Mouse (Mus musculus) hindbrain, embryonic 10.5 days (tissue): Measurements from ENCODE around the gene Lama1. TPM values are rescaled to one million over a fixed set of nuclear protein-coding genes. Genes with fewer than 3 reads are reported as not detected.
"Not testable (repeated sequence)": the region's sequence is repeated elsewhere in the genome, so short reads cannot be mapped to it uniquely, and the experiment has no call there.

ENCODE experiments used
- DNase-seq: peaks from one replicate; pipeline ENCODE4 v3.0.0-alpha.2; 2017; ENCODE audit warnings: low spot score
- H3K27ac ChIP-seq: fragments of 300-500 bp; sonication (generic); 2 replicates; pipeline ENCODE4 v1.5.1; 2016; ENCODE audit warnings: mild to moderate bottlenecking, moderate library complexity
- H3K27me3 ChIP-seq: fragments of 300-500 bp; sonication (generic); 2 replicates; pipeline ENCODE4 v1.6.1; 2016; ENCODE audit warnings: mild to moderate bottlenecking; ENCODE audit not compliant: poor library complexity, insufficient read depth, severe bottlenecking
- H3K36me3 ChIP-seq: fragments of 300-500 bp; sonication (generic); 2 replicates; pipeline ENCODE4 v1.6.1; 2016; ENCODE audit warnings: mild to moderate bottlenecking, moderate library complexity
- H3K4me1 ChIP-seq: fragments of 300-500 bp; sonication (generic); replicated peaks from 2 replicates; pipeline ENCODE4 v1.6.1; 2016; ENCODE audit warnings: mild to moderate bottlenecking
- H3K4me3 ChIP-seq: fragments of 300-500 bp; sonication (generic); 2 replicates; pipeline ENCODE4 v1.5.1; 2016; ENCODE audit warnings: mild to moderate bottlenecking, moderate library complexity
- H3K9me3 ChIP-seq: fragments of 300-500 bp; sonication (generic); 2 replicates; pipeline ENCODE4 v1.6.1; 2016; ENCODE audit warnings: mild to moderate bottlenecking, moderate library complexity
- WGBS: fragments of 180-500 bp; shearing (Covaris S2); methylation state at CpG from one replicate; pipeline ENCODE4 v1.1.7; 2016; 5-methylcytosine and 5-hydroxymethylcytosine counted together
- polyA plus RNA-seq: library from polyadenylated mRNA; unstranded; fragments of >200 nt; fragmentation: Nextera tagmentation; extraction: Ambion mirVana; gene quantifications from 2 replicates; pipeline ENCODE4 v1.2.1, GENCODE M21; 2016

The Lama1 gene
- polyA plus RNA-seq, 1 experiment from 2014 or later = 19.1 TPM

- no peak overlapping the region for H3K27ac ChIP-seq
- no peaks in the 10 kb centered on the region for H3K4me1 ChIP-seq
- no peaks in the 10 kb centered on the region for H3K9me3 ChIP-seq
- H3K36me3 ChIP-seq = peaks cover 97% of the 10 kb centered on the region
- no peak overlapping the region for H3K4me3 ChIP-seq
- WGBS = 92% methylated on average over 16 of the region's 16 CpGs
- DNase-seq = no peak
- H3K27me3 ChIP-seq = no peaks in the 10 kb centered on the region
Measured at GRCm38 (mm10) chr17:67809171-67809570, 112.1 kb downstream of the Lama1 start.

DNA sequence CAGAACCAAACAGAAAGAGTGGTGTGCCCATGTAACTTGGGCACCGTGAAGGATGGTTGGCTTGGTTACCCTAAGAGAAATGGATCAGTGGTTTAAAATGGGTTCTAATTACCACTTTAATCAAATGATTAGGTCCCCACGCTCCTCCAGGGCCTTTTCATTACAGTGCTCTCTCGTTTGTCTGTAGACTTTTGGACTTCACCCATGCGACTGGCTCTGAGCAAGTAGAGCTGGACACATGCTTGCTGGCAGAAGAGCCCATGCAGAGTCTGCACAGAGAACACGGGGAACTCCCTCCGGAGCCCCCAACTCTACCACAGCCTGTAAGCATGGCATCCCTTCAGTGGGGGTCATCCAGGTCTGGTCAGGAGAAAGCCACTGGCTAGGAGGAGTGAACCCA lies 116.6 kb downstream of the Lama1 start:
- Histone ChIP-seq H3K27ac (no peak overlapping the region), H3K36me3 (peaks cover 100% of the 10 kb centered on the region), H3K4me1 (no peaks in the 10 kb centered on the region), H3K9me3 (no peaks in the 10 kb centered on the region), H3K27me3 (no peaks in the 10 kb centered on the region), H3K4me3 (no peak overlapping the region)
- 92% methylated on average over 6 of the region's 6 CpGs for WGBS
- no peak for DNase-seq

DNA sequence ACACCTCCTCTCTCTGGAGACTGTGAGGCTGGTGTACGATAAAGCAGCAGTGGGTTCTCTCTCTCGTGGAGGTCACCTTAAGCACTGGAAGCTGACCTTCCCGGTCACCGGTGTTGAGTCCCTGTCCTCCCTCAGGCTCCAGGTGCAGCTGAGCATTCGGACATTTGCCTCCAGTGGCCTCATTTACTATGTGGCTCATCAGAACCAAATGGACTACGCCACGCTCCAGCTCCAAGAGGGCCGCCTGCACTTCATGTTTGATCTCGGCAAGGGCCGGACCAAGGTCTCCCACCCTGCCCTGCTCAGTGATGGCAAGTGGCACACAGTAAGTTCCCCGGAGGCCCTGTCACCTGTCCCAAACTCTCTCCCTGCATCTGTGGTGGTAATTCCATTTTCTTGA lies 118.7 kb downstream of the Lama1 start:
- H3K27ac ChIP-seq = no peak overlapping the region
- 94% methylated on average over 11 of the region's 11 CpGs for WGBS
- peaks cover 98% of the 10 kb centered on the region for H3K36me3 ChIP-seq
- no peaks in the 10 kb centered on the region for H3K9me3 ChIP-seq
- DNase-seq = no peak
- no peaks in the 10 kb centered on the region for H3K27me3 ChIP-seq
- no peak overlapping the region for H3K4me3 ChIP-seq
- no peaks in the 10 kb centered on the region for H3K4me1 ChIP-seq

- Histone ChIP-seq H3K9me3 (no peaks in the 10 kb centered on the region), H3K27ac (no peak overlapping the region), H3K27me3 (no peaks in the 10 kb centered on the region), H3K4me1 (no peaks in the 10 kb centered on the region), H3K36me3 (peaks cover 98% of the 10 kb centered on the region), H3K4me3 (no peak overlapping the region)
- 94% methylated on average over 10 of the region's 10 CpGs for WGBS
- no peak for DNase-seq
Measured at GRCm38 (mm10) chr17:67816916-67817315, 119.9 kb downstream of the Lama1 start.

DNA sequence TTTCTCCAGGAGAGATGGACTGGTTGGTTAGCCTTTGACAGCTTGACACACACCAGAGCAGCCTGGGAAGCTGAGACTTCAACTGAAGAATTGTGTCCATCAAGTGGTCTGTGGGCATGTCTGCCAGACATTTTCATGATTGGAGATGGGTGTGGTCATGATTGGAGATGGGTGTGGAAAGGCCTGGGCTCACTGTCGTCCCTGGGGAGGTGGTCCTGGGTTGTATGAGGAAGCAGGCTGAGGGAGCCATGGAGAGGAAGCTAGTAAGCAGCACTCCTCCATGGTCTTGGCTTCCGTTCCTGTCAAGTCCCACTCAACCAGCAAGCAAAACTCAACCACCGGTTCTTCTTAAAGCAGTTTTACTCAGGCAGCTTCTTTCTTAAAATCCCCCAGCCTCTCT lies 130.4 kb downstream of the Lama1 start:
- WGBS = 94% methylated on average over 3 of the region's 3 CpGs
- H3K4me1 ChIP-seq = no peaks in the 10 kb centered on the region
- DNase-seq = no peak
- H3K27ac ChIP-seq = no peak overlapping the region
- peaks cover 12% of the 10 kb centered on the region for H3K9me3 ChIP-seq
- peaks cover 15% of the 10 kb centered on the region for H3K36me3 ChIP-seq
- H3K4me3 ChIP-seq = no peak overlapping the region
- H3K27me3 ChIP-seq = no peaks in the 10 kb centered on the region

- Histone ChIP-seq H3K27me3 (no peaks in the 10 kb centered on the region), H3K4me1 (no peaks in the 10 kb centered on the region), H3K27ac (no peak overlapping the region), H3K4me3 (no peak overlapping the region), H3K36me3 (no peaks in the 10 kb centered on the region), H3K9me3 (peaks cover 11% of the 10 kb centered on the region)
- no peak for DNase-seq
- 97% methylated on average over 20 of the region's 20 CpGs for WGBS
Measured at GRCm38 (mm10) chr17:67836146-67836895, 139.3 kb downstream of the Lama1 start.

GRCm38 (mm10) chr17:67837351-67838090 lies 140.5 kb downstream of the Lama1 start:
- Histone ChIP-seq H3K4me1 (no peaks in the 10 kb centered on the region), H3K36me3 (0 out of 2 replicates have a peak, but pooled peaks cover 3% of the 10 kb centered on the region), H3K4me3 (no peak overlapping the region), H3K9me3 (peaks cover 11% of the 10 kb centered on the region), H3K27me3 (no peaks in the 10 kb centered on the region), H3K27ac (no peak overlapping the region)
- WGBS = 65% methylated on average over 17 of the region's 17 CpGs
- DNase-seq = peak; percentile 73

DNA sequence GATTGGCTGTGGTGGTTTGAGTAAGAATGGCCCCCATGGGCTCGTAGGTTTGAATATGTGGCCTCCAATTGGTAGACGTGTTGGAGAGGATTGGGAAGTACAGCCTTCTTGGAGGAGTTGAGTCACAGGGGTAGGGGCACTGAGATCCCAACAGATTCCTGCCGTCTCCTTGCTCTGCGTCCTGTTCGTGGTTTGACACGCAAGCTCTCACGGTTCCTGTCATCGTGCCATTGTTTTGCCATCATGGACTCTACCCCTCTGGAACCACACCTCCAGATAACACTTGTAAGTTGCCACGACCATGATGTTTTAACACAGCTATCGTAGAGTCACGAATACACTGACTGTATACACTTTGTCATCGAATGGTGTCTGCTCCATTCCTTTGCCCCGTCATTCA lies 141.9 kb downstream of the Lama1 start:
- Histone ChIP-seq H3K9me3 (peaks cover 11% of the 10 kb centered on the region), H3K27me3 (no peaks in the 10 kb centered on the region), H3K4me3 (no peak overlapping the region), H3K27ac (no peak overlapping the region), H3K4me1 (no peaks in the 10 kb centered on the region), H3K36me3 (peaks cover 5% of the 10 kb centered on the region; the same call in 1 of the 2 replicates)
- DNase-seq = no peak
- 87% methylated on average over 13 of the region's 13 CpGs for WGBS

DNA sequence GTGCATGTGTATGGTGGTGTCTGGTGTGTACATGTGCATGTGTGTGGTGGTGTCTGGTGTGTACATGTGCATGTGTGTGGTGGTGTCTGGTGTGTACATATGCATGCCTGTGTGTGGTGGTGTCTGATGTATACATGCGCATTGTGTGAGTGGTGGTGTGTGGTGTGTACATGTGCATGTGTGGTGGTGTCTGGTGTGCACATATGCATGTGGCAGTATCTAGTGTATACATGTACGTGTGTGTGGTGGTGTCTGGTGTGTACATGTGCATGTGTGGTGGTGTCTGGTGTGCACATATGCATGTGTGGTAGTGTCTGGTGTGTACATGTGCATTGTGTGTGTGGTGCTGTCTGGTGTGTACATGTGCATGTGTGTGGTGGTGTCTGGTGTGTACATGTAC lies 144.4 kb downstream of the Lama1 start:
- not testable (repeated sequence) for DNase-seq, H3K4me3 ChIP-seq, H3K27ac ChIP-seq, H3K27me3 ChIP-seq, H3K4me1 ChIP-seq, H3K9me3 ChIP-seq
- peaks cover 18% of the 10 kb centered on the region for H3K36me3 ChIP-seq
- 92% methylated on average over 2 of the region's 2 CpGs for WGBS

DNA sequence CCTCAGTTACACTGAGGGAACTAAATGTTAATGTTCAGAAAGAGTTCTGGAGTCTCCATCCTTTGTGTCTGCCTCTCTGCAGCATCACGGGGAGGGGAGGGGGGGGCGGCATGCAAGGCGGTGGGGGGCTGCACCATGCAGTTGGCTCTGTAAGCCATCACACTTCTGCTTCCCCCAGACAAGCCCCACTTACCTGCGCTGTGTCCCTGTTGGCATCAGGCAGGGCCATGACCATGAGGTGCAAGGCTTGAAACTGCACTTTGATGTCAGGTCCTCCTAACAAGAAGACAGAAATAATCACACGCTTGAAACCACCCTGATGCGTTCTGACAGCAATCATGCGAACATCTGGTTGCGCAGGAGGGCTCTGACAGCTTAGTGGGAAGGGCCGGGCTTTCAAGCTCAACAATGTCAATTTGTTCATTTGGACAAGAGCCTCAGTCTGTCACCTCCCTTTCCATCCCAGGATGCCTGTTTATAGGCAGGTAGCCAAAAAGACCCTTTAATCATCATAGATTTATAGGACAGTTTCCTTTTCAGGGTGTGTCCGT lies 164.1 kb downstream of the Lama1 start:
- Histone ChIP-seq H3K36me3 (peaks cover 38% of the 10 kb centered on the region), H3K9me3 (no peaks in the 10 kb centered on the region), H3K4me1 (0 out of 2 replicates have a peak, but pooled peaks cover 2% of the 10 kb centered on the region), H3K27me3 (no peaks in the 10 kb centered on the region), H3K4me3 (no peak overlapping the region), H3K27ac (no peak overlapping the region)
- DNase-seq = no peak
- whole genome bisulfite sequencing = 92% methylated on average over 10 of the region's 10 CpGs

- no peaks in the 10 kb centered on the region for H3K27me3 ChIP-seq
- H3K4me1 ChIP-seq = 0 out of 2 replicates have a peak, but pooled peaks cover 5% of the 10 kb centered on the region
- peaks cover 34% of the 10 kb centered on the region for H3K36me3 ChIP-seq
- no peak overlapping the region for H3K27ac ChIP-seq
- no peak overlapping the region for H3K4me3 ChIP-seq
- 81% methylated on average over 16 of the region's 16 CpGs for WGBS
- DNase-seq = peak; percentile 65
- H3K9me3 ChIP-seq = no peaks in the 10 kb centered on the region
Measured at GRCm38 (mm10) chr17:67861744-67862535, 164.9 kb downstream of the Lama1 start.

DNA sequence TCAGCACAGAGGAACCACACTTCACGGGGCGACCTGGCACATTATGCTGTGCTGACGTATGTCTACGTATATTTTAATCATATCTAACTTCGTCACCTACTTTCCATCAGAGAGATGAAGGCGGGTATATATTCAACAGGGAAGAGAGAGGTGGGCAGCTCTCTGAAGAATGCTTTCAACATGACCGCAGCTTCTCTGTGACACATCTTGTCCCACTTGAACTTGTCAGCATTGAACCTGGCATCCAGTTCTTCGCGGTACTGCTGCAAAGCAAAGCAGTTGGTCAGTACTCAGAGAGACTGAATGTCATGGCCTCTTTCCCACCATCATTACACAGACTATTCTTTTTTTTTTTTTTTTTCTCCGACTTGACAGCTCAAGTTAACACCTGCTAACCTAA lies 167.3 kb downstream of the Lama1 start:
- Histone ChIP-seq H3K4me1 (0 out of 2 replicates have a peak, but pooled peaks cover 8% of the 10 kb centered on the region), H3K27ac (no peak overlapping the region), H3K9me3 (0 out of 2 replicates have a peak, but pooled peaks cover 6% of the 10 kb centered on the region), H3K4me3 (no peak overlapping the region), H3K27me3 (no peaks in the 10 kb centered on the region), H3K36me3 (peaks cover 27% of the 10 kb centered on the region)
- 94% methylated on average over 10 of the region's 10 CpGs for WGBS
- DNase-seq = no peak
